Mouse (Mus musculus) heart, postnatal 0 days (tissue): ENCODE measurements around the gene Klf6.

Experiments used
- CTCF ChIP-seq: IDR thresholded peaks from 2 replicates; pipeline ENCODE4 v1.5.1; 2016; ENCODE audit warnings: antibody characterized with exemption, control low read depth, low read depth
- EP300 ChIP-seq: IDR thresholded peaks from 2 replicates; pipeline ENCODE4 v1.6.1; 2016; ENCODE audit warnings: antibody characterized with exemption, low read depth

DNA sequence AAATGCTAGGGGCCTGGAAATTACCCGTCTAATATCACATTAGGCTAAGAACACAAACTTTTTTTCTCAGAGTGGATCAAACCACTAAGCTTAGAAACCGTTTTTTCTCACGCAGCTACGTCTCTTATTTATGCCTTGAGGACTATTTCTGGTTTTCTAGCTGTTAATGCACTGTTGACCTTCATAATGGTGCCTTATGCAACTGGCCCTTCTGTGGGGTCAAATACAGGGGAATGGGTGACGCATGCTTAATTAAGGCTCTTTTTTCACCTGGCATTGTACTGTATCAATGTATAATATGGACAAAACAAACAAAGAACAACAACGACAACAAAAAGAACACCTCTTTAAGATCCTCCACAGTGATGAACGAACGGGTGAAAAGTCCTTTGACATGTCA is 7.1 kb downstream of the Klf6 start:
- TF ChIP-seq CTCF (no peak), EP300 (no peak)
